Mouse (Mus musculus) hindbrain, postnatal 0 days (tissue): ENCODE measurements at regions not wholly inside any gene's neighbourhood (a gene's known extent, or its start where the extent isn't known, plus 50 kb on each side); places are given as distances from the start of the nearest gene placed in this dataset.
A peak's percentile ranks its signal among the peaks of the same experiment; 100 is the strongest.

ENCODE experiments used
- ATAC-seq: fragments of 200-750 bp; cut with Nextera tagmentation; 2 replicates; pipeline ENCODE4 v1.8.0; 2017; ENCODE audit warnings: mild to moderate bottlenecking, moderate TSS enrichment, moderate library complexity
- DNase-seq: peaks from one replicate; pipeline ENCODE4 v3.0.0-alpha.2; 2015; ENCODE audit warnings: low spot score
- H3K27ac ChIP-seq: fragments of 300-500 bp; sonication (generic); 2 replicates; pipeline ENCODE4 v1.5.1; 2014; ENCODE audit warnings: mild to moderate bottlenecking
- H3K27me3 ChIP-seq: fragments of 300-500 bp; sonication (generic); 2 replicates; pipeline ENCODE4 v1.6.1; 2014; ENCODE audit warnings: low read length, mixed read lengths; ENCODE audit not compliant: insufficient read depth
- H3K36me3 ChIP-seq: fragments of 300-500 bp; sonication (generic); 2 replicates; pipeline ENCODE4 v1.6.1; 2014; ENCODE audit warnings: low read length, mixed read lengths; ENCODE audit not compliant: insufficient read depth
- H3K4me1 ChIP-seq: fragments of 300-500 bp; sonication (generic); 2 replicates; pipeline ENCODE4 v1.6.1; 2014; ENCODE audit warnings: antibody characterized with exemption, low read length, mixed read lengths; ENCODE audit not compliant: insufficient read depth
- H3K4me2 ChIP-seq: fragments of 300-500 bp; sonication (generic); 2 replicates; pipeline ENCODE4 v1.6.1; 2014; ENCODE audit warnings: low read depth, mild to moderate bottlenecking, low read length, moderate library complexity, mixed read lengths
- H3K4me3 ChIP-seq: fragments of 300-500 bp; sonication (generic); 2 replicates; pipeline ENCODE4 v1.5.1; 2014; ENCODE audit warnings: low read length
- H3K9ac ChIP-seq: fragments of 300-500 bp; sonication (generic); replicated peaks from 2 replicates; pipeline ENCODE4 v1.6.1; 2014; ENCODE audit warnings: mild to moderate bottlenecking, low read length, moderate library complexity, mixed read lengths
- H3K9me3 ChIP-seq: fragments of 300-500 bp; sonication (generic); 2 replicates; pipeline ENCODE4 v1.6.1; 2016; ENCODE audit warnings: low read length, mixed read lengths
- CTCF ChIP-seq: IDR thresholded peaks from 2 replicates; pipeline ENCODE4 v1.5.1; 2016; ENCODE audit warnings: antibody characterized with exemption, control low read depth, low read depth
- WGBS: fragments of 180-500 bp; shearing (Covaris S2); extraction: QIAGEN DNeasy Blood & Tissue Kit; methylation state at CpG from one replicate; pipeline ENCODE4 v1.1.7; 2014; 5-methylcytosine and 5-hydroxymethylcytosine counted together

GRCm38 (mm10) chr15:50301831-50302230 lies 3582.9 kb upstream of the Gm7489 start:
- no peak for TF ChIP-seq CTCF
- no peak for ATAC-seq
- no peak for DNase-seq
- no peak overlapping the region for H3K27ac ChIP-seq
- no peaks in the 10 kb centered on the region for H3K27me3 ChIP-seq
- H3K9ac ChIP-seq, result no peak overlapping the region
- no peak overlapping the region for H3K4me2 ChIP-seq
- H3K4me3 ChIP-seq, result no peak overlapping the region
- no peaks in the 10 kb centered on the region for H3K36me3 ChIP-seq
- no peaks in the 10 kb centered on the region for H3K9me3 ChIP-seq
- WGBS, result 92% methylated on average over 3 of the region's 3 CpGs
- H3K4me1 ChIP-seq, result no peaks in the 10 kb centered on the region

GRCm38 (mm10) chr15:50304085-50304484 lies 3580.6 kb upstream of the Gm7489 start:
- Histone ChIP-seq H3K4me3 (no peak overlapping the region), H3K36me3 (no peaks in the 10 kb centered on the region), H3K9me3 (no peaks in the 10 kb centered on the region), H3K27me3 (no peaks in the 10 kb centered on the region), H3K4me2 (no peak overlapping the region), H3K9ac (no peak overlapping the region), H3K4me1 (no peaks in the 10 kb centered on the region), H3K27ac (no peak overlapping the region)
- no peak for TF ChIP-seq CTCF
- WGBS, result 50% methylated on average over 4 of the region's 4 CpGs
- ATAC-seq, result no peak
- peak; percentile 26 for DNase-seq

- no peaks in the 10 kb centered on the region for H3K4me1 ChIP-seq
- H3K27me3 ChIP-seq, result no peaks in the 10 kb centered on the region
- no peak overlapping the region for H3K27ac ChIP-seq
- no peak overlapping the region for H3K4me2 ChIP-seq
- H3K36me3 ChIP-seq, result no peaks in the 10 kb centered on the region
- H3K4me3 ChIP-seq, result no peak overlapping the region
- ATAC-seq (no peak), DNase-seq (peak; percentile 2)
- no peak for TF ChIP-seq CTCF
- H3K9ac ChIP-seq, result no peak overlapping the region
- H3K9me3 ChIP-seq, result no peaks in the 10 kb centered on the region
Measured at GRCm38 (mm10) chr15:50320796-50321195, 3563.9 kb upstream of the Gm7489 start.

GRCm38 (mm10) chr15:50345536-50345935 lies 3539.2 kb upstream of the Gm7489 start:
- H3K4me2 ChIP-seq, result no peak overlapping the region
- DNase-seq (no peak), ATAC-seq (no peak)
- TF ChIP-seq CTCF, result no peak
- no peak overlapping the region for H3K27ac ChIP-seq
- H3K27me3 ChIP-seq, result no peaks in the 10 kb centered on the region
- no peak overlapping the region for H3K9ac ChIP-seq
- WGBS, result 95% methylated on average over 5 of the region's 5 CpGs
- no peaks in the 10 kb centered on the region for H3K36me3 ChIP-seq
- H3K9me3 ChIP-seq, result no peaks in the 10 kb centered on the region
- H3K4me3 ChIP-seq, result no peak overlapping the region
- H3K4me1 ChIP-seq, result no peaks in the 10 kb centered on the region

- no peak for TF ChIP-seq CTCF
- Histone ChIP-seq H3K9ac (no peak overlapping the region), H3K36me3 (no peaks in the 10 kb centered on the region), H3K27me3 (no peaks in the 10 kb centered on the region), H3K4me2 (no peak overlapping the region), H3K27ac (no peak overlapping the region), H3K4me1 (no peaks in the 10 kb centered on the region), H3K4me3 (no peak overlapping the region), H3K9me3 (no peaks in the 10 kb centered on the region)
- ATAC-seq (no peak), DNase-seq (no peak)
- WGBS, result 89% methylated on average over 2 of the region's 2 CpGs
Measured at GRCm38 (mm10) chr15:50346953-50347352, 3537.8 kb upstream of the Gm7489 start.

- 68% methylated on average over 5 of the region's 5 CpGs for WGBS
- no peak for TF ChIP-seq CTCF
- Histone ChIP-seq H3K27me3 (no peaks in the 10 kb centered on the region), H3K9ac (no peak overlapping the region), H3K9me3 (no peaks in the 10 kb centered on the region), H3K36me3 (no peaks in the 10 kb centered on the region), H3K4me2 (no peak overlapping the region), H3K4me1 (no peaks in the 10 kb centered on the region), H3K27ac (no peak overlapping the region), H3K4me3 (no peak overlapping the region)
- ATAC-seq (no peak), DNase-seq (peak; percentile 22)
Measured at GRCm38 (mm10) chr15:50360033-50360988, 3524.4 kb upstream of the Gm7489 start.

GRCm38 (mm10) chr15:50361334-50361733 lies 3523.4 kb upstream of the Gm7489 start:
- DNase-seq, result no peak
- no peaks in the 10 kb centered on the region for H3K36me3 ChIP-seq
- H3K9ac ChIP-seq, result no peak overlapping the region
- WGBS, result 84% methylated on average over 8 of the region's 8 CpGs
- H3K27ac ChIP-seq, result no peak overlapping the region
- H3K4me2 ChIP-seq, result no peak overlapping the region
- no peak for TF ChIP-seq CTCF
- no peak overlapping the region for H3K4me3 ChIP-seq
- no peaks in the 10 kb centered on the region for H3K9me3 ChIP-seq
- no peaks in the 10 kb centered on the region for H3K4me1 ChIP-seq
- no peak for ATAC-seq
- H3K27me3 ChIP-seq, result no peaks in the 10 kb centered on the region
